Mouse (Mus musculus) forebrain, embryonic 10.5 days (tissue): ENCODE results near the gene Akr1b8. TPM values are rescaled to one million over a fixed set of nuclear protein-coding genes. Genes with fewer than 3 reads are reported as not detected.
A peak's percentile ranks its signal among the peaks of the same experiment; 100 is the strongest.
"Not testable (repeated sequence)": the region's sequence is repeated elsewhere in the genome, so short reads cannot be mapped to it uniquely, and the experiment has no call there.

Experiments
- DNase-seq: peaks from one replicate; pipeline ENCODE4 v3.0.0-alpha.2; 2017; ENCODE audit warnings: low spot score; ENCODE audit errors: extremely low spot score
- H3K27ac ChIP-seq: fragments of 300-500 bp; sonication (generic); 2 replicates; pipeline ENCODE4 v1.5.1; 2016; ENCODE audit warnings: mild to moderate bottlenecking
- H3K27me3 ChIP-seq: fragments of 300-500 bp; sonication (generic); 2 replicates; pipeline ENCODE4 v1.6.1; 2016; ENCODE audit warnings: mild to moderate bottlenecking; ENCODE audit not compliant: poor library complexity, severe bottlenecking
- H3K36me3 ChIP-seq: fragments of 300-500 bp; sonication (generic); replicated peaks from 2 replicates; pipeline ENCODE4 v1.6.1; 2016; ENCODE audit warnings: mild to moderate bottlenecking, moderate library complexity
- H3K4me1 ChIP-seq: fragments of 300-500 bp; sonication (generic); 2 replicates; pipeline ENCODE4 v1.6.1; 2016
- H3K4me3 ChIP-seq: fragments of 300-500 bp; sonication (generic); 2 replicates; pipeline ENCODE4 v1.5.1; 2016; ENCODE audit warnings: mild to moderate bottlenecking, moderate library complexity
- H3K9me3 ChIP-seq: fragments of 300-500 bp; sonication (generic); 2 replicates; pipeline ENCODE4 v1.6.1; 2016; ENCODE audit warnings: mild to moderate bottlenecking, moderate library complexity
- WGBS: fragments of 180-500 bp; shearing (Covaris S2); methylation state at CpG from one replicate; pipeline ENCODE4 v1.1.7; 2016; 5-methylcytosine and 5-hydroxymethylcytosine counted together
- polyA plus RNA-seq: library from polyadenylated mRNA; unstranded; fragments of >200 nt; fragmentation: Nextera tagmentation; extraction: Ambion mirVana; gene quantifications from 2 replicates; pipeline ENCODE4 v1.2.1, GENCODE M21; 2016

Akr1b8 gene
- polyA plus RNA-seq, 1 experiment from 2014 or later, result 14.2 TPM

DNA sequence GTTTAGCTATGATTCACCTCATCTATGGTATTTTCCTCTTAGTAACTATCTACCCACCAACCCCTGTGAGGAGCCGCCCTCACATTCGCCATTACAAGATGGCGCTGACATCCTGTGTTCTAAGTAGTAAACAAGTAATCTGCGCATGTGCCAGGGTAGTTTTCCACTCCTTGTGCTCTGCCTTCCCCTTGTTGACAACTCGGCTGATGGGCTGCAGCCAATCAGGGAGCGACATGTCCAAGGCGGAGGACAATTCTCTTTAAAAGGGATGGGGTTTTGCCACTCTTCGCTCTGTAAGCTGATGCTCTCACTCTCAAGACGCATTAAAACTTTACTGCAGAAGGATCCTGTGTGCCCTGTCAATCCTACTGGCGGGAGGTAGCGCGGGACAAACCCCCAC is 22.1 kb upstream of the Akr1b8 start:
- not testable (repeated sequence) for H3K4me3 ChIP-seq, DNase-seq, H3K9me3 ChIP-seq, H3K27ac ChIP-seq, H3K36me3 ChIP-seq, H3K4me1 ChIP-seq, H3K27me3 ChIP-seq
- WGBS, result 86% methylated on average over 12 of the region's 12 CpGs

DNA sequence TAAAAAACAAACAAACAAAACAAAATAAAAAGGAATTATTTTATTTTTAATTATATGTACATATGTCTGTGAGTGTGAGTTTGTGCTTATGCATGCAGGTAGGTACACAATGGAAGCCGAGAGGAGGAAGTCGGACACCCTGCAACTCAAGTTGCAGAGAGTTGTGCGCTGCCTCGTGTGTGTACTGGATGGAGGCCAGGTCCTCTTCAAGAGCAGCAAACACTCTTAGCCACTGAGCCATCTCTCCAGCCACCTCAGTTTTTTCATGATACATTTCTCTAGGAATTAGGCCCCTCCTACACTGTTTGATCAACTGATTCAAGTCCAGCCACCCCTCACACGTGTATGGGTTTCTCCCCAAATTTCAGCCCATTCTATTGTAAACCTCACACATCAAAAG is 19.2 kb upstream of the Akr1b8 start:
- H3K27me3 ChIP-seq, result no peaks in the 10 kb centered on the region
- H3K27ac ChIP-seq, result no peak overlapping the region
- H3K4me3 ChIP-seq, result no peak overlapping the region
- no peaks in the 10 kb centered on the region for H3K36me3 ChIP-seq
- H3K9me3 ChIP-seq, result no peaks in the 10 kb centered on the region
- 95% methylated on average over 5 of the region's 5 CpGs for WGBS
- H3K4me1 ChIP-seq, result no peaks in the 10 kb centered on the region
- DNase-seq, result no peak

DNA sequence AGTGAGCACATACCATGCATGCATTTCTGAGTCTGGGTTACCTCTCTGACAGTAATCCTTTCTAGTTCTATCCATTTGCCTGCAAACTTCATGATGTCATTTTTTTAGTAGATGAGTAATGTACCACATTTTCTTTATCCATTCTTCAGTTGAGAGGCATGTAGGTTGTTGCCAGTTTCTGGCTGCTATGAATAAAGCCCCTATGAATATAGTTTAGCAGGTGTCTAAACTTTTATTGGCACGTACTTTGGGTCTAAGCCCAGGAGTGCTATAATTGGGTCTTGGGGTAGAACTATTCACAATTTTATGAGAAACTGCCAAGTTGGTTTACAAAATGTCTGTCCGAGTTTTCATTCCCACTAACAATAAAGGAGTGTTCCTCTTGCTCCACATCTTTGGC is 16.1 kb upstream of the Akr1b8 start:
- Histone ChIP-seq H3K4me3 (no peak overlapping the region), H3K9me3 (no peaks in the 10 kb centered on the region), H3K4me1 (no peaks in the 10 kb centered on the region), H3K27me3 (no peaks in the 10 kb centered on the region), H3K27ac (no peak overlapping the region), H3K36me3 (no peaks in the 10 kb centered on the region)
- 84% methylated on average over 2 of the region's 2 CpGs for WGBS
- DNase-seq, result no peak

DNA sequence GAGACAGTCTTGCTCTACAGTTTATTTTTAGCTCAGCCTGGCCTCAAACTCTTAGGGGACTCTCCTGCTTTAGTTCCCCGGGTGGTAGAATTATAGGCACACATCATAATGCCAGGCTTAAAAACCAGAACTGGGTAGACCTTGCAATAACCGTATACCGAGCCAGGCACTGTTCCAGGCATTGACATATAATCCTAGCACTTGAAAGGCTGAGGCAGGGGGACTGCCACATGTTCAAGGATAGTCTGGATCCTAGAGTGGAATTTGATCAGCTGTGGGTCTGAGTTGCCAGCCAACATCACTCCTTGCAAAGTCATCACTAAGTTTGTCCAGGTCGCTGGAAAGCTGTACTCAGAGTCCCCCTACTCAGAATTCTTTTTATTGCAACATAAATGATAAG is 11.9 kb upstream of the Akr1b8 start:
- DNase-seq, result no peak
- no peak overlapping the region for H3K27ac ChIP-seq
- no peak overlapping the region for H3K4me3 ChIP-seq
- H3K27me3 ChIP-seq, result no peaks in the 10 kb centered on the region
- peaks cover 20% of the 10 kb centered on the region for H3K4me1 ChIP-seq
- H3K9me3 ChIP-seq, result no peaks in the 10 kb centered on the region
- no peaks in the 10 kb centered on the region for H3K36me3 ChIP-seq
- 89% methylated on average over 4 of the region's 4 CpGs for WGBS

DNA sequence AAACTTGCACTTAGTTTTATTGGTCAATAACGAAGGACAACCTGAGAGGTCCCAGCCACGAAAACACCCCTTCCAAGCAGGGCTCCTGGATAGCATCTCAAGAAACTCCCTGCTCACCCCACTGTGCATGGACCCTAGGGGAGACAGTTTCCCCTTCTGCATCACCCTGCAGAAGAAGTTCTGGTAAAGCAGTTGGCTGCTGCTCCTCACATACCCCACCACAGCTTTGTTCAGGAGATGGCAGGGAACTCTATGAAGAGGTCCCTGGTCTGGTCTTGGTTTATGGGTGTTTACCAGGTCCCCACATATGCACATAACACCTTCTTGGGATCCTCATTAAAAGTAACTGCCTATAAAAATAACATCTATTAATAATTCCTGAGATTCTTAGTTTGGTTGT is 11.4 kb upstream of the Akr1b8 start:
- H3K27ac ChIP-seq, result no peak overlapping the region
- WGBS, result 80% methylated on average over 2 of the region's 2 CpGs
- no peak for DNase-seq
- no peaks in the 10 kb centered on the region for H3K9me3 ChIP-seq
- no peak overlapping the region for H3K4me3 ChIP-seq
- no peaks in the 10 kb centered on the region for H3K27me3 ChIP-seq
- H3K4me1 ChIP-seq, result peaks cover 20% of the 10 kb centered on the region
- H3K36me3 ChIP-seq, result no peaks in the 10 kb centered on the region

DNA sequence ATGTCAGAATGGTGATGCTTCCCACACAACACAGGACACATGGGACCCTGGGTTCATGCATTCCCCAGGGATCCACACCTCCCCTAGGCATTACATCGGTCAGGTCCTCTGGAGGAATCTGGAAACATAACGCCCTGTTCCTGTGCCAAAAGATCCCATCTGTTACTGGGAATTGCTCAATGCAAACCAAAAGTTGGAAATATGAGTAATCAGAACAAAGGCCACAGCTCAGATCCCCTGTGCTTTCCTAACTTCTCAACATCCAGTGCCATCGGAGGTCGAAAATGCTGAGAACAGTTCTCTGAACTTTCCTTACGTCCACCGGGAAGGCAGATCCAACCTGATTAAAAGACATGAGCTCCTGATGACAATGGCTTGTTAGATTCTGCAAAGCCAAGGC is 10.5 kb upstream of the Akr1b8 start:
- no peaks in the 10 kb centered on the region for H3K36me3 ChIP-seq
- no peak overlapping the region for H3K4me3 ChIP-seq
- peaks cover 20% of the 10 kb centered on the region for H3K4me1 ChIP-seq
- 89% methylated on average over 6 of the region's 6 CpGs for WGBS
- H3K27me3 ChIP-seq, result no peaks in the 10 kb centered on the region
- no peak for DNase-seq
- no peak overlapping the region for H3K27ac ChIP-seq
- no peaks in the 10 kb centered on the region for H3K9me3 ChIP-seq

DNA sequence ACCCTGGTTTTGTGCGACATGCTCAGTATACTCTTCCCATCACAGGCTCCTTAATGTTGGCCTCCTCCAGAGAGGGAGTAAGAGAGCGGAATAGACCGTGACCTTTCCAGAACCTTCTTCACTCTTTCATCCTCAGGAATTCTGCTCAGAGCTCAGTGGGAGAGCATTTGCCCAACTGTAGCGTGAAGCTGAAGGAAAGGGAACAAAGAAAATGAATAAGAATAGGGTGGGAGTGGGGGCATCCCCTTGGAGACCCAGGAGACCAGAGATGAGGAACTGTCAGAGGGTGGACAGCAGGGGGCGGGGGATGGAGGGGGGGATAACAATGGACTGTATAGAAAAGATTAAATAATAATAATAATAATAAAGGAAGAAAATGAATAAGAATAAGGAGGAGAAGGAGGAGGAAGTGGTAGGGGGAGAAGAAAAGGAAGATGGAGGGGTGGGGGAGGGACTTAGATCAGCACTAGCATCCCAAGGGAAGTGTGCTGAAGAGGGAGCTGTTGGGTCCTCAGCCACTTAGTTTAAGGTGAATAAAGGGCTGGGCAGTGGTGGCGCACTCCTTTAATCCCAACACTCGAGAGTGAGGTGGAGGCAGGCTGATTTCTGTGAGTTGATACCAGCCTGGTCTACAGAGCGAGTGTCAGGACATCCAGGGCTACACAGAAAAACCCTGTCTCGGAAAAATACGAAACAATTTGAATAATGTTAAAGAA is 9.6 kb upstream of the Akr1b8 start:
- peaks cover 20% of the 10 kb centered on the region for H3K4me1 ChIP-seq
- H3K27ac ChIP-seq, result no peak overlapping the region
- no peaks in the 10 kb centered on the region for H3K36me3 ChIP-seq
- no peaks in the 10 kb centered on the region for H3K9me3 ChIP-seq
- H3K4me3 ChIP-seq, result 0 out of 2 replicates have a peak overlapping the region, but pooled peaks have one; percentile 0
- 36% methylated on average over 10 of the region's 10 CpGs for WGBS
- H3K27me3 ChIP-seq, result no peaks in the 10 kb centered on the region
- DNase-seq, result no peak

DNA sequence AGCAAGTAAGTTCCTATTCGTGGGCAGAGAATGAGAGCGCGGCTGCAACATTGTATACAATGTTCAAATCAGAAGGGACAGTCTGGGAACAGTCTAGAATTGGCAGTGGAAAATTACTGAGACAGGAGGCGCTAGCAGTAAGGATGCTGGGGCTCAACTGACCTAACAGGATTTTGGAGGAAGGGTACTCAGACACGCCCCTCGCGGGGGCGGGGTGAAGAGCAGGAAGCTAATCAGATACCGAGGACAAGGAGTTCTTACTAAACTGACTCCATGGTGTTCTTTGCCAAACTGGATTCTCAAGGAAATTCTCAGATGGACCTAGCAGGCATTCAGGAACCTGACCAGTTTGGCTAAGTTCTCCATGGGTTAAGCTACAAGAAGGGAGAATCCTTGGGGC is 9.0 kb upstream of the Akr1b8 start:
- WGBS, result 18% methylated on average over 9 of the region's 9 CpGs
- Histone ChIP-seq H3K4me1 (peaks cover 20% of the 10 kb centered on the region), H3K36me3 (no peaks in the 10 kb centered on the region), H3K27ac (no peak overlapping the region), H3K4me3 (0 out of 2 replicates have a peak overlapping the region, but pooled peaks have one; percentile 0), H3K9me3 (no peaks in the 10 kb centered on the region), H3K27me3 (no peaks in the 10 kb centered on the region)
- DNase-seq, result peak; percentile 37

DNA sequence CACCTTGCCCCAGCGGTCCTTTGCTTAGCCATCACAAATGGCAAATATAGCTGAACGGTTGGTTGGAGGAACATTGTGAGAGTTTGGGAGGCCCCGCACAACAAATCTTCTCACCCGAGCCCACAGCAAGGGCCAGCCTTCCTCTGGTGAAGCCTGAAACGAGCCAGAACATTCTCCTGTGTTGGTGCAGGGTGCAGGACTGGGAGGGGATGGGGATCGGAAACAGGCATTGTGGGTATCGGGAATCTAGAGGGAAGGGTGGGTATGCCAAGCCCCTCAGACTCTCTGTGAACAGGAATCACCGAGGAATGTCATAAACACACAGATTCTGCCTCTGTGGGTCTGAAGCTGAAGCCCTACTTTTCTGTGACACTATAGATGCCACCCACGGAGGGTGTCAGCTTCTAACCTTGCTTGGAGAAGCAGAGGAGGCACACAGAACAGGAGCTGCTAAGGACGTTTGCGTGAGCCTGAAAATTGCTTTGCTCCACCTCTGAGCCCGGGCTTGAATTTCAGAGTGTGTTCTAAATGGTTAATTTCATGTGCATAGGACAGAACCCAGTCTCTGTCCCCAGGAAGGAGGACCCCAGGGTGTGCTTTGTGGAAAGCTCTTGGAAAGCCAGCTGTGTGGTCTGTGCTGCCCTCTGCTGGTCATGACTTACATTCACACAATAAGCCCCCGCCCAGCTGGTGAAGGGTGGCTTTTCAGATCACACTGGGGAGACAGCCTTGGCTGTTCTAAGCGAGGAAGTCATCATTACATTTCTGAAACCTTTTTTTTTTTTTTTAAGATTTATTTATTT is 7.6 kb upstream of the Akr1b8 start:
- DNase-seq, result peak; percentile 77
- Histone ChIP-seq H3K27ac (peak overlapping the region; percentile 44; the same call in 1 of the 2 replicates), H3K4me1 (peaks cover 20% of the 10 kb centered on the region), H3K36me3 (no peaks in the 10 kb centered on the region), H3K4me3 (no peak overlapping the region), H3K27me3 (no peaks in the 10 kb centered on the region), H3K9me3 (no peaks in the 10 kb centered on the region)
- 55% methylated on average over 14 of the region's 14 CpGs for WGBS

DNA sequence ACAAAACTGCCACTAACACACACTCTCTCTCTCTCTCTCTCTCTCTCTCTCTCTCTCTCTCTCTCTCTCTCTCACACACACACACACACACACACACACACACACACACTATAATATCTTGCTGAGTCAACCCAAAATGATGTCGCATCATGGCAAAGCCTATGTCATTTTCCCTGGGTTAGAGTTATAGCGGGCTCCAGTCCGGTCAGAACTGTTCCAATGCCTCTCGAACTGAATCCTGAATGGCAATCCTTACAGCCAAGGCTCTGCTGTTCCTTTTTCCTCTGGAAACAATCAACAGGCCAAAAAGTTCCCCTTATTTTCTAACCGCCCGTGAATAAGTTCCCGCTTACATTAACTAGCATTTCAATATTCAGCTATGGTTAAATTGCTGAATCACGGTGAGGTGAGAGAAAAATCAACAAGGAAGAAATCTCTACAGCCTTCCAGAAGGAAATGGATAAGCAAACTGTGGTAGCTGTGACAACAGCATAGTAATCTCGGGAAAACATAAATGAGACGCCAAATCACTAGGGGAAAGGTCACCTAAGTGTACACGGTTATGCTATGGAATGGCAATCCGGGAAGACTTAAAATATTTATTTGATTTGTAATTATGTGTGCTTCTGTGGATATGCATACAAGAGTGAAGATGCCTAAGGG is 3.8 kb upstream of the Akr1b8 start:
- H3K27ac ChIP-seq, result no peak overlapping the region
- no peak for DNase-seq
- 91% methylated on average over 12 of the region's 12 CpGs for WGBS
- H3K9me3 ChIP-seq, result no peaks in the 10 kb centered on the region
- no peaks in the 10 kb centered on the region for H3K36me3 ChIP-seq
- H3K4me1 ChIP-seq, result peaks cover 24% of the 10 kb centered on the region
- no peaks in the 10 kb centered on the region for H3K27me3 ChIP-seq
- H3K4me3 ChIP-seq, result no peak overlapping the region

DNA sequence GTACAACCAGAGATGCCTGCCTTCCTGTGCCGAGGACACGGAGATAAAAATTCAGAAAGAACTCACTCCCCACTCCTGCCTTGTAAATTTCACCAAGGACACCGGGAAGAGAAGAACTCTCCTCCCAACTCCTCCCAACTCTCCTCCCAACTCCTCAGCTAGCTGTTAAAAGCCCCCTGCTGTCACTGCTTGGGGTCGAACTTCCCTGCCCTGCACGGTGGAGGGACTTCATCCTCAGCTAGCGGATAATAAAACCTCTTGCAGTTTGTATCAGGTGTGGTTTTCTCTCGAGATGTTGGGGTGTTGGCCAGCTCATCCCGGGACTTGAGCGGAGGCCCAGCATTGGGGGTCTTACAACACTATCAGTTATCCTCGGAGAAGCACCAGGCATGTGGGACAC is 2.4 kb upstream of the Akr1b8 start:
- not testable (repeated sequence) for H3K27ac ChIP-seq, DNase-seq, H3K27me3 ChIP-seq, H3K9me3 ChIP-seq, H3K36me3 ChIP-seq, H3K4me3 ChIP-seq
- H3K4me1 ChIP-seq, result peaks cover 17% of the 10 kb centered on the region
- WGBS, result 52% methylated on average over 10 of the region's 10 CpGs

DNA sequence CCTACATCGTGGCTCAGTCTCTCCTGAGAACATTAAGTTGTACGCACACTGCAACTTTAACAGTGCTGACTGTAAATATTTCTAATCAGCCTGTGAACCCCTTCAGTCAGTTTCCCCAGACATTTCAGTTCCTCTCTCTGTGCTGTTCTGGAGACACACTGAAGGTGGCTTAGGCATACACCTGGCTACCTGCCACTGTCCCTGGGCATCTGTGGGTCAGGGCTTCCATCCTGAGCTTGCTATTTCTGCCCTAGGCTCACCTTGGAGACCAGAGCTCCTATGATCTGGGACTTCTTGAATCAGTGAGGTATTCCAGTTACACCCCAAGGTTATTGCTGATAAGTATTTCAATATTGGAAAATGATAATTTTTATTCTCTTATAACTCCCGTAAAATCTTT is 1.5 kb upstream of the Akr1b8 start:
- no peak overlapping the region for H3K27ac ChIP-seq
- peaks cover 16% of the 10 kb centered on the region for H3K4me1 ChIP-seq
- no peaks in the 10 kb centered on the region for H3K27me3 ChIP-seq
- no peaks in the 10 kb centered on the region for H3K9me3 ChIP-seq
- no peak overlapping the region for H3K4me3 ChIP-seq
- 94% methylated on average over 3 of the region's 3 CpGs for WGBS
- H3K36me3 ChIP-seq, result no peaks in the 10 kb centered on the region
- no peak for DNase-seq
